Mouse (Mus musculus) limb, embryonic 11.5 days (tissue): ENCODE data around the gene Arhgef17. TPM values are rescaled to one million over a fixed set of nuclear protein-coding genes. Genes with fewer than 3 reads are reported as not detected.
A peak's percentile ranks its signal among the peaks of the same experiment; 100 is the strongest.

Experiments
- ATAC-seq: fragments of 200-750 bp; cut with Nextera tagmentation; 2 replicates; pipeline ENCODE4 v1.8.0; 2017; ENCODE audit warnings: low read depth; ENCODE audit not compliant: insufficient number of reproducible peaks, low FRiP score, low TSS enrichment
- DNase-seq: peaks from one replicate; pipeline ENCODE4 v3.0.0-alpha.2; 2015; ENCODE audit warnings: low spot score
- H3K27ac ChIP-seq: fragments of 300-500 bp; sonication (generic); replicated peaks from 2 replicates; pipeline ENCODE4 v1.5.1; 2014; ENCODE audit warnings: low read depth, mild to moderate bottlenecking, low read length
- H3K27me3 ChIP-seq: fragments of 300-500 bp; sonication (generic); 2 replicates; pipeline ENCODE4 v1.6.1; 2014; ENCODE audit warnings: mild to moderate bottlenecking, low read length, mixed read lengths; ENCODE audit not compliant: control insufficient read depth, insufficient read depth
- H3K36me3 ChIP-seq: fragments of 300-500 bp; sonication (generic); 2 replicates; pipeline ENCODE4 v1.6.1; 2014; ENCODE audit warnings: mild to moderate bottlenecking, low read length, moderate library complexity, mixed read lengths; ENCODE audit not compliant: control insufficient read depth, insufficient read depth
- H3K4me1 ChIP-seq: fragments of 300-500 bp; sonication (generic); 2 replicates; pipeline ENCODE4 v1.6.1; 2014; ENCODE audit warnings: low read length, mixed read lengths; ENCODE audit not compliant: control insufficient read depth, insufficient read depth
- H3K4me2 ChIP-seq: fragments of 300-500 bp; sonication (generic); 2 replicates; pipeline ENCODE4 v1.6.1; 2014; ENCODE audit warnings: low read depth, mild to moderate bottlenecking, moderate library complexity; ENCODE audit not compliant: severe bottlenecking
- H3K4me3 ChIP-seq: fragments of 300-500 bp; sonication (generic); 2 replicates; pipeline ENCODE4 v1.5.1; 2014; ENCODE audit warnings: low read depth, low read length
- H3K9ac ChIP-seq: fragments of 300-500 bp; sonication (generic); 2 replicates; pipeline ENCODE4 v1.6.1; 2014; ENCODE audit warnings: mild to moderate bottlenecking, low read length
- H3K9me3 ChIP-seq: fragments of 300-500 bp; sonication (generic); 2 replicates; pipeline ENCODE4 v1.6.1; 2016; ENCODE audit warnings: low read length; ENCODE audit not compliant: control insufficient read depth
- WGBS: fragments of 180-500 bp; shearing (Covaris S2); extraction: QIAGEN DNeasy Blood & Tissue Kit; methylation state at CpG from one replicate; pipeline ENCODE4 v1.1.7; 2014; 5-methylcytosine and 5-hydroxymethylcytosine counted together
- polyA plus RNA-seq: library from polyadenylated mRNA; unstranded; fragments of >200 nt; fragmentation: Nextera tagmentation; extraction: Ambion mirVana; gene quantifications from 2 replicates; pipeline ENCODE4 v1.2.1, GENCODE M21; 2014

The Arhgef17 gene
- polyA plus RNA-seq, 1 experiment from 2014 or later, result 12.6 TPM

DNA sequence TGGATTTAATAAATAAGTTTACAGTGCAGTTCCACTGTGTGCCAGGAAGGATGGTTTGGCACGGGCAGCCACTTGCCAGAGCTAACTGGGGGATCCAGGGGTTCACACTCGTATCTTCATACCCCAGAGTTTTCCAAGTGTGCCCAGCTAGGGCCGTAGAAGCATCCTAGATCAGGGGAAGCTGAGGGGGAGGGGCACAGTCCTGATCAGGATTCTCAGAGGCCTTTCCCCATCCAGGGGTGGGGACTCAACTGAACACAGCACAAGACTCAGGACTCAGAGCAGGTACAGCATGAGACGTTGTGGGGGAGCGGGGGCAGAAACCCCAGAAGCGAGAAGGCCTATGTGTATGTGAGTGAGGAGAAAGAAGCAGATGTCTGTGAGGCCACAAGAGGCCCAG is 14.2 kb downstream of the Arhgef17 start:
- ATAC-seq (no peak), DNase-seq (no peak)
- Histone ChIP-seq H3K9me3 (no peaks in the 10 kb centered on the region), H3K4me2 (no peak overlapping the region), H3K9ac (no peak overlapping the region), H3K27me3 (no peaks in the 10 kb centered on the region), H3K27ac (peak overlapping the region; percentile 32; the same call in 1 of the 2 replicates), H3K4me1 (peaks cover 26% of the 10 kb centered on the region), H3K36me3 (peaks cover 12% of the 10 kb centered on the region), H3K4me3 (no peak overlapping the region)
- 76% methylated on average over 6 of the region's 6 CpGs for WGBS

DNA sequence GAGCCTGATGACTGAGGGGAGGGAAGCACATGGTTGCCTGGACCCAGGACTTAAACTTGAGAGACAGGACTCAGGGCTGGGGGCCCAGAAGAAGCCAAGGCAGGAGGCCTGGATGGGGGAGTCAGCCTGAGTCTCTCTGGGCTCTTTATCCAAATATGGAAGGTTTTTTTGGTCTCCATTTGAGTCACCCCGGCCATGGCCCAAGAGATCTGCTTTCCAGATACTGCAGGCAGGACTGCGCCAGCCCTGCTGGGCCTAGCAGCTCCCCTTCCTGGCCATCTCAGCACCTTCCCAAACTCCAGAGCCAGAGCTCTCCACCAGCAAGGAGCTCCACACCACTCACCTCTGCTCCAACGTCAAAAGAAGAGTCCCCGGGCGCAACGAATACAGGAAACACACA is 15.4 kb downstream of the Arhgef17 start:
- 85% methylated on average over 6 of the region's 6 CpGs for WGBS
- Histone ChIP-seq H3K4me3 (no peak overlapping the region), H3K4me2 (no peak overlapping the region), H3K27me3 (no peaks in the 10 kb centered on the region), H3K9me3 (no peaks in the 10 kb centered on the region), H3K27ac (no peak overlapping the region), H3K4me1 (peaks cover 32% of the 10 kb centered on the region), H3K36me3 (peaks cover 5% of the 10 kb centered on the region), H3K9ac (no peak overlapping the region)
- ATAC-seq, result no peak
- DNase-seq, result no peak

DNA sequence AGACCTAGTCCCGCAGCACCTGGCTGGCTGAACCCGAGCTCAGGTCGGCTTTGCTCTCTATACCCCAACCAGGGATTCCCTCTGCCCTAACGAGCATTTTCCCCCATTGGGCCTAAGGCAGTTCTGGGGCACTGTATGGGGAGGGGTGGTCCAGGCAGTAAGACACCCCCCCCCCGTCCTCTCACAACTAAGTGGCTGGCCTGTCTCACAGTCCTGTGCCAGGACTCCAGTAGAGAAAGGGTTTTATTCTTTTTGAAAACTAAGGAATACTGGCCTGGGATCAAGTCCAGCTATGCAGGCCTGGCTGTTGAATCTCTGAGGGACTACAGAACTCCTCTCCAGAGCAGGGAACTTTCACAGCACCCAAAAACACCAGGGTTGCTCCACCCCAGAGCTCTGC is 16.7 kb downstream of the Arhgef17 start:
- Histone ChIP-seq H3K9me3 (no peaks in the 10 kb centered on the region), H3K27me3 (no peaks in the 10 kb centered on the region), H3K4me2 (no peak overlapping the region), H3K4me3 (no peak overlapping the region), H3K36me3 (peaks cover 2% of the 10 kb centered on the region; the same call in 1 of the 2 replicates), H3K4me1 (peaks cover 39% of the 10 kb centered on the region), H3K27ac (no peak overlapping the region), H3K9ac (no peak overlapping the region)
- ATAC-seq (no peak), DNase-seq (no peak)
- 74% methylated on average over 5 of the region's 5 CpGs for WGBS

DNA sequence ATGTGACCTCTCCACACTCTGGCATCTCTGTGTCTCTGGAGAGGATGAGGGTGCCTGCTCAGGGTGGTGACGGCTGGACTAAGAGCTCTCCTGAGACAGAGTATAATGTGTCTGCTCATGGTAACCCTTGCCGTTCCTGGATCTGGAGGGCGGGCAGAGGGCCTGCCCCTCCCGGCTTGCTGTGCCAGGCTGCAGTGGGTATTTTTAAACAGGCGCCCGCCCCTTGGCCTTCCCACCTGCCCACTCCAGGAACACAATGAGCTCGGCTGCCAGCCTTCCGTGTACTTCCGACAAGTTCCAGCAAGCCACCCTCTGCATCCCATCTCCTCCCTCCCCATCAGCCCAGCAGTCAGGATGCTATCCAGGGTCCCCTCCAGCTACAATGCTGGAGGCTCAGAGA is 20.1 kb downstream of the Arhgef17 start:
- Histone ChIP-seq H3K36me3 (0 out of 2 replicates have a peak, but pooled peaks cover 2% of the 10 kb centered on the region), H3K9ac (peak overlapping the region; percentile 34; the same call in 1 of the 2 replicates), H3K4me3 (no peak overlapping the region), H3K4me1 (peaks cover 31% of the 10 kb centered on the region), H3K4me2 (peak overlapping the region; percentile 21; the same call in 1 of the 2 replicates), H3K27ac (no peak overlapping the region), H3K9me3 (no peaks in the 10 kb centered on the region), H3K27me3 (no peaks in the 10 kb centered on the region)
- WGBS, result 57% methylated on average over 9 of the region's 9 CpGs
- no peak for ATAC-seq
- DNase-seq, result no peak

DNA sequence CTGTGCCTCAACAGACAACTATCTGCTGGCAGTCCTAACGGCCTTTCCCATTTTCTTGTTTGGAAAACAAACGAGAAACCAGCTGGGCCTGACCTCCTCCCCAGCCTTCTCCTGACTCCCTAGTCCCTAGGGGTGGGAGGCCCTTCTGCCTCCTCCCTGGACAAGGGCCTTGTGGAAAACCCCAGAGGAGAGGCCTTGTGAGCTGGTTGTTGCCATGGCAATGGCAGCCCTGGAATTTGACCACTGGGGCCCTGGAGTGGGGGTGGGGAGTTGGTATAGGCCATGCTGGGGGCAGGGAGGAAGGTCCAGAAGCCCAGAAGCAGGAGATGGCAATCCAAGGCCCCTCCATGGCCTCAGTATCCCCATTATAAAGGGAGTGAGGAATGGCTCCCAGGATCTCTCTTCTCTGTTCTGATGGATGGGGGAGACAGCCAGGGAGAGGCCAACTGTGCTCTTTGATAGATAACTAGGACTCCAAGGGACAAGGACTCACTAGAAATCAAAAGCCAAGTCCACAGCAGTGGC is 20.6 kb downstream of the Arhgef17 start:
- Histone ChIP-seq H3K4me3 (no peak overlapping the region), H3K9me3 (no peaks in the 10 kb centered on the region), H3K27ac (no peak overlapping the region), H3K4me2 (peak overlapping the region; percentile 21), H3K4me1 (peaks cover 31% of the 10 kb centered on the region), H3K27me3 (no peaks in the 10 kb centered on the region), H3K9ac (peak overlapping the region; percentile 34; the same call in 1 of the 2 replicates), H3K36me3 (0 out of 2 replicates have a peak, but pooled peaks cover 2% of the 10 kb centered on the region)
- DNase-seq (peak; percentile 61), ATAC-seq (no peak)
- WGBS, result 13% methylated on average over 2 of the region's 2 CpGs

DNA sequence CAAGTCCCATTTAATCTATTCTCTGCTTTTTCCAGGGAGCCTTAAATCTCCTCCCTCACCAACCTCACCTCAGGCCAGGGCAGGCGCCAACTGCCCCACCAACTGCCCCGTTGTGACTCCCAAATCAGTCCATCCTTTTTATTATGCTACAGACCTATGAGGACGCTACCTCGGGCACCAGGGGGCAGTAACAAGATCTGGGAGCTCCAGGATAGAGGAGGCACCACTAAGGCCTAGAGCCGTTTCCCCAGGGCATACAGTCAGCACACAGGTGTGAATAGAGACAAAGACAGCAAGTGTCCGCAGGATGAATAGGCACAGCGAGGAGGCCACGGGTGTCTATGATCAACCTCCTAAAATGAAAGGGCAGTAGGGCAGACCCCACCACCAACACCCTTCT is 23.3 kb downstream of the Arhgef17 start:
- peak overlapping the region; percentile 64; the same call in 1 of the 2 replicates for H3K27ac ChIP-seq
- H3K9me3 ChIP-seq, result no peaks in the 10 kb centered on the region
- DNase-seq (no peak), ATAC-seq (no peak)
- no peaks in the 10 kb centered on the region for H3K27me3 ChIP-seq
- no peak overlapping the region for H3K4me3 ChIP-seq
- no peak overlapping the region; the same call in 1 of the 2 replicates for H3K9ac ChIP-seq
- no peaks in the 10 kb centered on the region for H3K36me3 ChIP-seq
- 39% methylated on average over 8 of the region's 8 CpGs for WGBS
- no peak overlapping the region for H3K4me2 ChIP-seq
- peaks cover 31% of the 10 kb centered on the region for H3K4me1 ChIP-seq

DNA sequence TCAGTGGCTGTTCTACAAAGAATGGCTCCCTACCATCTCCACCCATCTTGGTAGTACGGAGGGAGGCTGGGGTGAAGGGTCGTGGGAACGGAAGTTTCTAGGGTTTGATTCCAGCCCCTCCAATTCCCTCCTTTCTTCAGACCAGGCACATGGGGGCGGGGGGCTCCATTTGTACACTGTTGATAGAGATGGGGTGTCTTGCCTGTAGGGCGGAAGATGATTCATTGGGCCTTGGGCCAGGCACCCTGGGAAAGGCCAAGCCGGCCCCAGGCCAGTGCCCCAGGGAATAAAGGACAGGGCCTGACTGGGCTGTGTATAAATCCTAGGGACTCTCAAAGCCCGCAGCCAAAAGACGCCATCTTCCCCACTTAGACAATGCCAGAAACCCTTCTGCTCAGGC is 23.8 kb downstream of the Arhgef17 start:
- ATAC-seq (no peak), DNase-seq (no peak)
- Histone ChIP-seq H3K9me3 (no peaks in the 10 kb centered on the region), H3K4me2 (no peak overlapping the region), H3K4me1 (peaks cover 31% of the 10 kb centered on the region), H3K27me3 (no peaks in the 10 kb centered on the region), H3K27ac (peak overlapping the region; percentile 64), H3K9ac (no peak overlapping the region), H3K36me3 (no peaks in the 10 kb centered on the region), H3K4me3 (no peak overlapping the region)
- WGBS, result 84% methylated on average over 8 of the region's 8 CpGs

DNA sequence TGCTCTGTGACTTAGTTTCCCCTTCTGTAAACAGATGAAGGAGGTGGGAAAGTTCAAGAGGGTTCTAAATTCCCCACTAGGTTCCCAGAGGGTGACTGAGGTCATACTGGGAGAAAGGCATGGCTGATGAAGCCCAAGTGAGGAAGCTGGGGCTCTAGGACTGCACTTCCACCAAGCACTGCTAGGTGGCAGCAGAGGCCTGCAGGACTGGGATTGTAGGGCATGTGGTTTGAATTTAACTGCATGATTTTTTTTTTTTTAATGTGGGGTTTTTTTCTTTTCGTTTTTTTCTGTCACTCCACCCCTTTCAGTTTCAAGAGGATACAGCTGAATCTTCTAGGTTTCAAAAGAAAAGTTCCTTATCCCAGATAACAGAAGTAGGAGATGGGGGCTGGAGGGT is 24.7 kb downstream of the Arhgef17 start:
- no peaks in the 10 kb centered on the region for H3K36me3 ChIP-seq
- H3K4me2 ChIP-seq, result no peak overlapping the region
- H3K4me3 ChIP-seq, result no peak overlapping the region
- H3K9me3 ChIP-seq, result no peaks in the 10 kb centered on the region
- no peak overlapping the region for H3K9ac ChIP-seq
- DNase-seq (peak; percentile 89), ATAC-seq (no peak)
- H3K27me3 ChIP-seq, result no peaks in the 10 kb centered on the region
- H3K4me1 ChIP-seq, result peaks cover 29% of the 10 kb centered on the region
- no peak overlapping the region; the same call in 1 of the 2 replicates for H3K27ac ChIP-seq
- WGBS, result 0% methylated on average over 1 of the region's 1 CpGs
